Mouse (Mus musculus) embryonic fibroblast, embryonic 13.5 days (primary cell): ENCODE measurements around the gene Dagla. TPM values are rescaled to one million over a fixed set of nuclear protein-coding genes. Genes with fewer than 3 reads are reported as not detected.

ENCODE experiments used
- H3K27ac ChIP-seq: 2 replicates; pipeline ENCODE4 v1.5.1; 2012; ENCODE audit warnings: low read length, control low read depth, inconsistent platforms; ENCODE audit not compliant: insufficient read depth
- H3K4me1 ChIP-seq: 2 replicates; pipeline ENCODE4 v1.6.1; 2011; ENCODE audit warnings: low read length; ENCODE audit not compliant: control insufficient read depth, insufficient read depth
- H3K4me3 ChIP-seq: 2 replicates; pipeline ENCODE4 v1.5.1; 2011; ENCODE audit warnings: mild to moderate bottlenecking, control low read depth, low read length; ENCODE audit not compliant: insufficient read depth
- CTCF ChIP-seq: IDR thresholded peaks from 2 replicates; pipeline ENCODE4 v1.5.1; 2011; ENCODE audit warnings: mild to moderate bottlenecking, control low read depth, low read length, moderate library complexity, borderline replicate concordance; ENCODE audit not compliant: insufficient read depth
- POLR2A ChIP-seq: IDR thresholded peaks from 2 replicates; pipeline ENCODE4 v1.6.1; 2011; ENCODE audit warnings: low read depth, mild to moderate bottlenecking, control low read depth, low read length, moderate library complexity
- polyA plus RNA-seq: library from polyadenylated mRNA; stranded (reverse); fragments of >200 nt; gene quantifications from 2 replicates; pipeline ENCODE4 v1.2.4, GENCODE M21; 2011; ENCODE audit warnings: low read depth; ENCODE audit not compliant: missing spikeins, insufficient read length

Dagla gene
- polyA plus RNA-seq, 1 experiment = 5.8 TPM

DNA sequence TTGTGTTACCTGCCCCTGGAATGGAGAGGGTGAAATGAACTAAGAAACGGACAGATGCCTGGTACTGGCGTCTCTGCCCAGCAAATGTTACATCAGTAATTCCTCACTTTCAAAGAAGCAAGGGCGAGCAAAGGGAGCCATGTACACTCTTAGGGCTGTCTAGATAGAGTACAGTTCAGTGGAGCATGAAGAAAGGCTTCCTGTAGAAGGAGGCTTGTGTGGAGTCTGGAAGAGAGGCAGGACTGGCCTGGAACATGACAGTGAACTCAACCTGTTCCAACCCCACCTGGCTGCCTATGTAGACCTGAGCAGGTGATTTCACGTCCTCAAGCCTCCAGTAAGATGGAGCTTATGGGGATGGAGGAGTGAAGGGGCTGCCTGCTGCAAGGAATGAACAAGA is 6.4 kb downstream of the Dagla start:
- TF ChIP-seq POLR2A = no peak
- no peak for TF ChIP-seq CTCF
- Histone ChIP-seq H3K4me3 (no peak overlapping the region), H3K27ac (no peak overlapping the region), H3K4me1 (peaks cover 33% of the 10 kb centered on the region)

DNA sequence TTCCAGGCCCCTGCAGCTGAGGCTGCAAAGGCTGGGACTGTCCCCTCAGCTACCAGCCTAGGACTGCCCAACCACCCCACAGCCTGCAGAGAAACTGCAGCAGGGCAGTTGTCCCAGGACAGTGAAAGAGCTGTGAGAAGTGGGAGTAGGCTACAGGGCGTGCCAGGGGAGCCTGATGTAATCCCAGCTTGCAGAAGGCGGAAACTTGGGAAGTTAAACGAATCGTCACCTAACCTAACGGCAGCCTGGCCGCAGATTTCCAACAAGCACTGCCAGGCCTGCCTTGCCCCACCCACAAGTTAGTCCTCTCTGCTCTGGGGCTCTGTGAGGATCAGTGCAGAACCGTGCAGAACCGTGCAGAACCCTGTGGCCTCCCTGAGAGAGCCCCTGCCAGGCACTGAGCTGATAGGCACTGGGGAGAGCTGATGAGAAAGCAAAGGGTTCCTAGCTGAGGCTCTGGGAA is 7.6 kb downstream of the Dagla start:
- H3K27ac ChIP-seq = peak overlapping the region; percentile 69
- peaks cover 28% of the 10 kb centered on the region for H3K4me1 ChIP-seq
- TF ChIP-seq CTCF (no peak), POLR2A (peak; percentile 68)

DNA sequence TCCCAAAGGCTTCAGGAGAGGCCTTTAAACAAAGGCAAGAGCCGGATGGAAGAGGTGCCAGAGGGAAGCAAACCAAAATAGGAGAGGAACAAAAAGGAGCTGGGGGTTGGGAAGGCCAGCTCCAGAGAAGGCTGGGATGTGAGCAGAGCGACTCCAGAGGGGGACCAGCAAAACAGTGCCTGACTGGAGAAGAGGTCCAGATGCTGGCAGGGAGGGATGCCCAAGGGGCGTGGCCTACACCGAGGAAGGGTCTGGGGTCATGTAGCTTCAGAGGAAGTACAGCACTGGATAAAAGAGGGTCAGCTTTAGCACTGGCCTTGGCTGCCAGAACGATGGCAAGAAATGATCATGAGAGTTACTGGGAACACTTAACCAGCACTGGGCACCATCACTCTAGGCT is 8.4 kb downstream of the Dagla start:
- peak overlapping the region; percentile 69 for H3K27ac ChIP-seq
- H3K4me3 ChIP-seq = no peak overlapping the region
- TF ChIP-seq POLR2A = no peak
- TF ChIP-seq CTCF = no peak
- peaks cover 23% of the 10 kb centered on the region for H3K4me1 ChIP-seq

More for the DNA sequence above, 7.6 kb downstream of the Dagla start:
- no peak overlapping the region for H3K4me3 ChIP-seq

DNA sequence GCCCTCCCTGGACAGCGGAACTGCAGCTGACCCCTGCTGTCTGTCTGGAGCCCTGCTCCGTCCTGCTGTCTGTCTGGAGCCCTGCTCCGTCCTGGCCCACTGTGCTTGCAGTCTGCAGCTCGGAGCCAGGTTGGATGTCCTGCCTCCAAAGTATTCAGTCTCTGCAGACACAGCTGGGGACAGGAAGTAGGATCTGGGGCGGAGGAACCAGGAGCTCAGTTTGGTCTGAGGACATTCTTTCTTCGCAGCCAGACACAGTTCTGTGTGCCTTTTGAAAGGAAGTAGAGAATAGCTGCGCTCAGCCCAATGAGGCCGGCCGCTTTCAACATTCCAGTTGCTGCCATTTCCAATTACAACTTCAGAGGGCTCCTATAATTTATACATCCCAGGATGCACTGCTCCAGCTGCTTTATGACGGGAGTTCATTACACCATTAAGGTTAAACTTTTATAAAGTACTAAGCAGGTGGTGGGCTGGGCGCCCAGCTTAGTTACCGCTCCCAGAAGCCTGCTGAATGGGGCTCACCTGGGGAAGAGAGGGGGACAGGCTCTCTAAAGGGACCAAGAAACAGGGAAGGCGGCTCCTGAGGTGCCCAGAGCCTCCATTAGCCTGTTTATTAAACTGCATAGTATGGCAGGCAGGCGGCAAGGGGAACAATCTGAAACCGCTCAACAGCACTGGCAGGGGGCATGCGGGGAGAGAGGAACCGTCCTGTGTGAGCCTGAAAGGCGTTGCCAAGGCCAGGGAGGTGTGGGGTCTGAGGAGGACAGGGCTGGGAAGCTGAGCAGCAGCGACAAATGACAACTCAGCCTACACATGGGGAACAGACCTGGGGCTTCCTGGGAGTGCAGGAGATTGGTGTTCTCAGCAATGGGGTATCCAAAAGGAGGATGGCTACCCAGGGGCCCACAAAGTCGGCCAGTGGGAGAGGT is 9.8 kb downstream of the Dagla start:
- TF ChIP-seq POLR2A (no peak), CTCF (no peak)
- H3K4me3 ChIP-seq = no peak overlapping the region
- peaks cover 25% of the 10 kb centered on the region for H3K4me1 ChIP-seq
- 0 out of 2 replicates have a peak overlapping the region, but pooled peaks have one; percentile 0 for H3K27ac ChIP-seq

DNA sequence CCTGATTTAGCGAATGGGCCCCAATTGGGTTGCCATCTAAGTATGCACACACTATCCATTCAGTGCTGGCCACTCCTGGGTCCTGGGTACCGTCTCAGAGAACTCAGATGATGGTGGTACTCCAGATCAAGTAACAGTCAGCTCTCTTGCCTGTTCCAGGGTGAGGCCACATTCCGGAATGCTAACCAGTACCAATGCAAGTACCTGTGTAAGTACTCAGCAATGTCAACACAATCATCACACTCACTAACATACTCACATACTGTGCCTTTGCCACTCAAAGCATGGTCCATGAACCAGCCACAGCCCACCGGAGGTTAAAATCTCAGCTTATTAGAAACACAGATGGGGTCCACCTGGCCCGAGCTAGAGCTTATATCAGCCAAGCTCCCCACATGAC is 10.7 kb downstream of the Dagla start:
- no peak overlapping the region for H3K4me3 ChIP-seq
- H3K27ac ChIP-seq = no peak overlapping the region
- TF ChIP-seq CTCF = no peak
- no peak for TF ChIP-seq POLR2A
- H3K4me1 ChIP-seq = peaks cover 25% of the 10 kb centered on the region

DNA sequence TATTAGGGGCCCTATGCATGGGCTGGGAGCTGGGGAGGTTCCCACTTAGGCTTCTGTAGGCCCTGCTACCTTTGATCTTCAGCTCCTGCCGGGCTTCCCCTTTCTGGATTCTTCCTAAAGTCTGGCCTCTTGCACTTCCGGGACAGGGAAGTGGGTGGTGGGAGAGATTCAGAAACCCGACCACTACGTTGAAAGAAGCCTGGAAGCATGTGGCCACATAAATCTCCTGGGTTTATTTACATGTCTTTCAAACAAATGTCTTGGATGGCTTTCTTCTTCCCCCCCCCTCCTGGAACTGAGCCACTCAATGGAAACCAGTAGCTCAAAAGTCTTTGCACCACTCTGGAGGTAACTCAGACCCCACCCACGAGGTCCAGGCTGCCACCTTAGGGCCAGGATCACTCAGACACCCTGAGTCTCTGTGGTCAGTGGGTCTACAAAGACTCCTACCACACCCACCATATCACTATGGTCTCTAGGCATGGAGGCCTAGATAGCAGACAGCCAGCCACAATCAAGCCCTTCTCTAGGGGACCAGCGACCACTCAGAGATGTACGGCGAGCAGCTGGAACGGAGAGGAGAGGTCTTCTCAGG is 12.7 kb downstream of the Dagla start:
- Histone ChIP-seq H3K4me3 (no peak overlapping the region), H3K4me1 (peaks cover 19% of the 10 kb centered on the region), H3K27ac (no peak overlapping the region)
- TF ChIP-seq POLR2A (no peak), CTCF (no peak)

DNA sequence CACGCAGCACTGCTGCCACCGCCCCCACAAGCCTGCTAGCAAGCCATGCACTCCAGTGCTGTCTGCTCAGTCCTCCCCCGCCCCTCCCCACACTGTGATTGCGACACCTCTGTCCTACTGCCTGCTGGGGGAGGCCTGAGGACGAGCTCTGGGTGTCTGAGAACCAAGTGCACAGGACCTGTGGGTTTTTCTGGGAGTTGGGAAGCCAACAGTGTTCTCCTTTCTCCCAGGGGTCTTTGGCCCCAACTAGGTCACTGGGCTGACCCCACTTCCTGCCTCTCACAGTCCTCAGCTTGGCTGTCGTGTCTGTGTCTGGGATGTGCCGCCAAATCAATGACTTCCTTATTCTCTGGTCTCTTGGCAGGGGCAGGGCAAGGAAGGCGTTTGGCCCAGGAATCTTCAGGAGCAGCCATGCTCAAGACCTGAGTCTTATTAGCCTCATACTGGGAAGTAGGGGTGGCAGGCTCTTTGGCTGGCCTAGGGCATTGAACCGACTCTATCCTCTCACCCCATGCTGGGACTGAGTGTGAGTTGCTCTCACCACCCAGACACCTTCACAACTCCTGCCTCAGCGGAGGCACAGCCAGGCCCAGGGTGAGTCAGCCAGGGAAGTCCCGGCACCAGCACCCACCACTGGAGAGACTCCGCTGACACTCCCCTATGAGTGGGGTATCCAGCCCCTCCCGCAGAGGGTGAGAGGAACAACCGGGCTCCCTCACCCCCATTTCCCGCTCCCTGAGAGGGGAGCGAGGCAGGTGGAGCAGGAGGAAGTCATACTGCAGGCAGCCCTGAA is 14.3 kb downstream of the Dagla start:
- peaks cover 12% of the 10 kb centered on the region for H3K4me1 ChIP-seq
- H3K27ac ChIP-seq = peak overlapping the region; percentile 58
- H3K4me3 ChIP-seq = no peak overlapping the region
- TF ChIP-seq POLR2A = no peak
- no peak for TF ChIP-seq CTCF

DNA sequence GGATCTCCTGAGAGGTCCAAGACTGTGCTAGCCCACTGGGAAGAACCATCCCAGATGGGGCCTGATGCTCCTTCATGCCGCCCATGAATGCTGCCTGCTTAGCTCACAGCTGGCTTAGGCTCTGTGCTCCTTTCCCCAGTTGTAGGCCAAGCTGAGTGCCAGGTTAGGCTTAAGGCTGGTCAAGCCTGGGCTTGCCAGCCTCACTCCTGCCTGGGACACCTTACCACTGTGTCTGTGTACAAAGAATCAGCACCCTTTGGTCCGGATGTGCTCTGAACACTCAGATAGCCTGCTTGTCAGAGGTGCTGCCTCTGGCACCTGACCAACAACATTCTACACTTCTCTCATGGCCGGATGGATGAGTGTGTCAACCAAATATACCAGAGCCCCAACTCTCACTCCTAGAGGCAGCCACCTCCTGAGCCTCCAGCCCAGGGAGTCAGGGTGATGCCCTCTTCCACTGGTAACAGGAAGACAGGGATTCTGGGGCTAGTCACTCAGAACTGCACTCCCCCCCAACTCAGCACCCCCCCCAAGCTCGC is 15.0 kb downstream of the Dagla start:
- peak overlapping the region; percentile 2; the same call in 1 of the 2 replicates for H3K27ac ChIP-seq
- H3K4me1 ChIP-seq = peaks cover 7% of the 10 kb centered on the region
- no peak for TF ChIP-seq POLR2A
- TF ChIP-seq CTCF = no peak
- H3K4me3 ChIP-seq = no peak overlapping the region
